Mouse (Mus musculus) neural tube, embryonic 11.5 days (tissue): ENCODE measurements at regions not wholly inside any gene's neighbourhood (a gene's known extent, or its start where the extent isn't known, plus 50 kb on each side); places are given as distances from the start of the nearest gene placed in this dataset.

ENCODE experiments used
- ATAC-seq: fragments of 200-750 bp; cut with Nextera tagmentation; 2 replicates; pipeline ENCODE4 v1.8.0; 2017; ENCODE audit warnings: moderate number of reproducible peaks, mild to moderate bottlenecking, moderate TSS enrichment, moderate library complexity; ENCODE audit not compliant: insufficient read depth, low FRiP score, low TSS enrichment
- DNase-seq: peaks from one replicate; pipeline ENCODE4 v3.0.0-alpha.2; 2015; ENCODE audit warnings: low spot score
- H3K27ac ChIP-seq: fragments of 300-500 bp; sonication (generic); 2 replicates; pipeline ENCODE4 v1.5.1; 2014; ENCODE audit warnings: low read depth, mild to moderate bottlenecking, low read length
- H3K27me3 ChIP-seq: fragments of 300-500 bp; sonication (generic); 2 replicates; pipeline ENCODE4 v1.6.1; 2014; ENCODE audit warnings: mild to moderate bottlenecking, low read length, mixed read lengths; ENCODE audit not compliant: control insufficient read depth, insufficient read depth
- H3K36me3 ChIP-seq: fragments of 300-500 bp; sonication (generic); 2 replicates; pipeline ENCODE4 v1.6.1; 2014; ENCODE audit warnings: mild to moderate bottlenecking, low read length, moderate library complexity, mixed read lengths; ENCODE audit not compliant: control insufficient read depth, insufficient read depth
- H3K4me1 ChIP-seq: fragments of 300-500 bp; sonication (generic); 2 replicates; pipeline ENCODE4 v1.6.1; 2014; ENCODE audit warnings: low read length, mixed read lengths; ENCODE audit not compliant: control insufficient read depth, insufficient read depth
- H3K4me2 ChIP-seq: fragments of 300-500 bp; sonication (generic); 2 replicates; pipeline ENCODE4 v1.6.1; 2014; ENCODE audit warnings: low read depth, mild to moderate bottlenecking, moderate library complexity
- H3K4me3 ChIP-seq: fragments of 300-500 bp; sonication (generic); 2 replicates; pipeline ENCODE4 v1.5.1; 2014; ENCODE audit warnings: low read depth, low read length
- H3K9ac ChIP-seq: fragments of 300-500 bp; sonication (generic); 2 replicates; pipeline ENCODE4 v1.6.1; 2014; ENCODE audit warnings: mild to moderate bottlenecking, low read length
- H3K9me3 ChIP-seq: fragments of 300-500 bp; sonication (generic); 2 replicates; pipeline ENCODE4 v1.6.1; 2016; ENCODE audit warnings: low read length; ENCODE audit not compliant: control insufficient read depth
- WGBS: fragments of 180-500 bp; shearing (Covaris S2); extraction: QIAGEN DNeasy Blood & Tissue Kit; methylation state at CpG from one replicate; pipeline ENCODE4 v1.1.7; 2014; 5-methylcytosine and 5-hydroxymethylcytosine counted together

GRCm38 (mm10) chr15:70920138-70920537, 2914.2 kb upstream of the Gm6569 start:
- ATAC-seq (no peak), DNase-seq (no peak)
- Histone ChIP-seq H3K4me1 (no peaks in the 10 kb centered on the region), H3K9ac (no peak overlapping the region), H3K4me3 (no peak overlapping the region), H3K27me3 (no peaks in the 10 kb centered on the region), H3K27ac (no peak overlapping the region), H3K36me3 (no peaks in the 10 kb centered on the region), H3K9me3 (no peaks in the 10 kb centered on the region), H3K4me2 (no peak overlapping the region)

DNA sequence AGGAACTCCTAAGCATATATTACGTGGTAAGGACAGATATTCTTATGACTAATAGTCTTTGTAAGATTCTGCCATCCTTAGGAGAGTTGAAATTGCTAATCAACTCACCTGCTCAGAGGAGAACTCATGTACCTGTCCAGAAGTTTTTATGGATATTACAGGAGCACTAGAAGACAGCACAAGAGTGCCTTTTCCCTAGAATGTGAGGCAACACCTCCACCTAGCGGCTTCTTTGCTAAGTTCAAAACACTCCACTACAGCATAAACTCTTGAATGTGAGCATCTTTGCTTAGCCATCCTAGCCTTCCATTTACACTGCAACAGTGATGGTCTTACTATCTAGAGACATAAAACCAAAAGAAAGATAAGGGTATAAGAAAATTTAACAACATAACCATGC, 2913.5 kb upstream of the Gm6569 start:
- peak; percentile 74 for DNase-seq
- Histone ChIP-seq H3K4me3 (no peak overlapping the region), H3K9me3 (no peaks in the 10 kb centered on the region), H3K9ac (no peak overlapping the region), H3K4me1 (no peaks in the 10 kb centered on the region), H3K27ac (no peak overlapping the region), H3K36me3 (no peaks in the 10 kb centered on the region), H3K4me2 (no peak overlapping the region), H3K27me3 (no peaks in the 10 kb centered on the region)
- peak; percentile 63; the same call in 1 of the 2 replicates for ATAC-seq
- WGBS: 45% methylated on average over 2 of the region's 2 CpGs
